Mouse (Mus musculus) granulocyte monocyte progenitor cell, adult 5-6 weeks (primary cell): ENCODE measurements around the gene Hamp. TPM values are rescaled to one million over a fixed set of nuclear protein-coding genes. Genes with fewer than 3 reads are reported as not detected.

Experiments
- ATAC-seq: replicated peaks from 2 replicates; pipeline ENCODE4 v1.8.0; 2016; ENCODE audit warnings: mild to moderate bottlenecking, moderate TSS enrichment, inconsistent platforms; ENCODE audit not compliant: poor library complexity, severe bottlenecking
- total RNA-seq, 2 experiments: library from RNA; stranded (forward) in 1 of 2; stranded (reverse) in 1 of 2; fragments of 200-712, 200-1000 nt in 1 of 2; fragments of >200 nt in 1 of 2; fragmentation: Nextera tagmentation in 1 of 2; gene quantifications; 2 replicates each; pipeline ENCODE4 v1.2.3; 2014 to 2017

The Hamp gene
- total RNA-seq, 2 experiments from 2014 or later: not detected

GRCm38 (mm10) chr7:30914732-30915131, 29.1 kb downstream of the Hamp start, which contains the start of gene Mag:
Gene Mag, minus strand, starts transcription at chr7:30914873.
- ATAC-seq: no peak

GRCm38 (mm10) chr7:30909773-30910172, 34.1 kb downstream of the Hamp start:
- ATAC-seq: peak; percentile 27

- ATAC-seq: peak; percentile 13
These were observed 34.8 kb downstream of the Hamp start for GRCm38 (mm10) chr7:30908992-30909431.

DNA sequence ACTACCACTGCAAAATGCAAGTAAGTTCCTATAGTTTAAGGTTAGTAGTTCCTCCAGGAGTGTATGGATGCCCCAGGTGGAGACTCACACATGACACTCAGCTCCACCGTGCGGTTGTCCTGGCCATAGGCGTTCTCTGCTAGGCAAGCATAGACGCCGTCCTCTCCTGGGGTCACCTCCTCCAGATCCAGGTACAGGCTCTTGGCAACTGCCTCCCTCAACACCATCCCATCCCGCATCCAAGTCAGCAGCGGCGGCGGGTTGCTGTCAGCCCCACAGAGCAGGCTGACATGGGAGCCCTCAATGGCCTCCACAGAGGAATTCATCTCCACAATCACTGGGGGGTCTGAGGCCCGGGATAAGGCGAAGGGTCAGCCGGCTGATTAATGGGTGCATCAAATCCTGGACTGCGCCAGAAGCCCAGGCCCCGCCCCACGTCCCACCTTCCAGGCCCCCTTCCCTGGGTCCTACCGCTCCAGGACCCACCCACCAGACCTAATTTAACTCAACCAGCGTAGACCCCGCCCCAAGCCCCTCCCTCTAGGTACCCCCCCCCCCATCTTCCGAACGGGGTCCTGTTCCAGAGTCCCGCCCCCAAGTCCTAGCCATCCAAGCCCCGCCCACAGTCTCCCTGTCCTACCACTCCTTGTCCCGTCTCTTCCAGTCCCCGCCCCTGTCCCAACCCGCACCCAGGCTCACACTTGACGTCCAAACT, 35.4 kb downstream of the Hamp start:
- peak; percentile 74 for ATAC-seq

- 0 out of 2 replicates have a peak, but pooled peaks have one; percentile 25 for ATAC-seq
These were observed 39.8 kb downstream of the Hamp start for GRCm38 (mm10) chr7:30904042-30904441.

GRCm38 (mm10) chr7:30895217-30895616, 48.6 kb downstream of the Hamp start:
- no peak for ATAC-seq

GRCm38 (mm10) chr7:30892515-30892914, 51.3 kb downstream of the Hamp start:
- no peak for ATAC-seq

Other genes with a start within 250 kb of the Hamp start
- not detected in 2 replicates for gene 2200002J24Rik, start 245.1 kb downstream of the Hamp start, total RNA-seq (2014; fragmentation: Nextera tagmentation)
- gene 2200002J24Rik, start 245.1 kb downstream of the Hamp start, total RNA-seq (2017): not detected in 2 replicates
- gene Atp4a, start 231.8 kb downstream of the Hamp start, total RNA-seq (2014; fragmentation: Nextera tagmentation): 1.5 TPM in 1 of 2 replicates, not detected in the other
- gene Atp4a, start 231.8 kb downstream of the Hamp start, total RNA-seq (2017): 0.22 and 3.5 TPM in 2 replicates
- 160 and 219 TPM in 2 replicates for gene Tmem147, start 214.5 kb downstream of the Hamp start, total RNA-seq (2014; fragmentation: Nextera tagmentation)
- gene Tmem147, start 214.5 kb downstream of the Hamp start, total RNA-seq (2017): 71.5 and 106 TPM in 2 replicates
- not detected in 2 replicates for gene Gapdhs, start 200.4 kb downstream of the Hamp start, total RNA-seq (2014; fragmentation: Nextera tagmentation)
- not detected in 2 replicates for gene Gapdhs, start 200.4 kb downstream of the Hamp start, total RNA-seq (2017)
- 2.4 and 3.7 TPM in 2 replicates for gene Sbsn, start 192.6 kb downstream of the Hamp start, total RNA-seq (2014; fragmentation: Nextera tagmentation)
- gene Sbsn, start 192.6 kb downstream of the Hamp start, total RNA-seq (2017): 1.2 TPM in 1 of 2 replicates, not detected in the other
- gene Dmkn, start 180.3 kb downstream of the Hamp start, total RNA-seq (2014; fragmentation: Nextera tagmentation): 68.4 and 69.3 TPM in 2 replicates
- gene Dmkn, start 180.3 kb downstream of the Hamp start, total RNA-seq (2017): 81.3 and 133 TPM in 2 replicates
- not detected in 2 replicates for gene Krtdap, start 156.1 kb downstream of the Hamp start, total RNA-seq (2014; fragmentation: Nextera tagmentation)
- not detected in 2 replicates for gene Krtdap, start 156.1 kb downstream of the Hamp start, total RNA-seq (2017)
- gene Ffar2, start 120.3 kb downstream of the Hamp start, total RNA-seq (2014; fragmentation: Nextera tagmentation): 6.5 and 17.9 TPM in 2 replicates
- gene Ffar2, start 120.3 kb downstream of the Hamp start, total RNA-seq (2017): 23.4 and 26.4 TPM in 2 replicates
- gene Ffar3, start 87.9 kb downstream of the Hamp start, total RNA-seq (2014; fragmentation: Nextera tagmentation): not detected in 2 replicates
- not detected in 2 replicates for gene Ffar3, start 87.9 kb downstream of the Hamp start, total RNA-seq (2017)
- not detected in 2 replicates for gene Ffar1, start 82.5 kb downstream of the Hamp start, total RNA-seq (2014; fragmentation: Nextera tagmentation)
- not detected in 2 replicates for gene Ffar1, start 82.5 kb downstream of the Hamp start, total RNA-seq (2017)
- not detected in 2 replicates for gene Cd22, start 63.7 kb downstream of the Hamp start, total RNA-seq (2014; fragmentation: Nextera tagmentation)
- not detected in 2 replicates for gene Cd22, start 63.7 kb downstream of the Hamp start, total RNA-seq (2017)
- gene Mag, start 29.2 kb downstream of the Hamp start, total RNA-seq (2014; fragmentation: Nextera tagmentation): 0.81 TPM in 1 of 2 replicates, not detected in the other
- 0.46 TPM in 1 of 2 replicates, not detected in the other for gene Mag, start 29.2 kb downstream of the Hamp start, total RNA-seq (2017)
- not detected in 2 replicates for gene Hamp2, start 19.4 kb downstream of the Hamp start, total RNA-seq (2014; fragmentation: Nextera tagmentation)
- not detected in 2 replicates for gene Hamp2, start 19.4 kb downstream of the Hamp start, total RNA-seq (2017)
- 87.7 and 105 TPM in 2 replicates for gene Usf2, start 12.8 kb upstream of the Hamp start, total RNA-seq (2014; fragmentation: Nextera tagmentation)
- gene Usf2, start 12.8 kb upstream of the Hamp start, total RNA-seq (2017): 103 and 128 TPM in 2 replicates
- not detected in 2 replicates for gene Lsr, start 29.4 kb upstream of the Hamp start, total RNA-seq (2014; fragmentation: Nextera tagmentation)
- 0.10 and 0.22 TPM in 2 replicates for gene Lsr, start 29.4 kb upstream of the Hamp start, total RNA-seq (2017)
- gene Fam187b, start 29.8 kb upstream of the Hamp start, total RNA-seq (2014; fragmentation: Nextera tagmentation): not detected in 2 replicates
- gene Fam187b, start 29.8 kb upstream of the Hamp start, total RNA-seq (2017): not detected in 2 replicates
- gene Fxyd5, start 98.4 kb upstream of the Hamp start, total RNA-seq (2014; fragmentation: Nextera tagmentation): 332 and 404 TPM in 2 replicates
- gene Fxyd5, start 98.4 kb upstream of the Hamp start, total RNA-seq (2017): 209 and 277 TPM in 2 replicates
- gene Fxyd7, start 107.4 kb upstream of the Hamp start, total RNA-seq (2014; fragmentation: Nextera tagmentation): not detected in 2 replicates
- gene Fxyd7, start 107.4 kb upstream of the Hamp start, total RNA-seq (2017): not detected in 2 replicates
- gene Fxyd1, start 113.2 kb upstream of the Hamp start, total RNA-seq (2014; fragmentation: Nextera tagmentation): not detected in 2 replicates
- gene Fxyd1, start 113.2 kb upstream of the Hamp start, total RNA-seq (2017): not detected in 2 replicates
- not detected in 2 replicates for gene Lgi4, start 115.3 kb upstream of the Hamp start, total RNA-seq (2014; fragmentation: Nextera tagmentation)
- gene Lgi4, start 115.3 kb upstream of the Hamp start, total RNA-seq (2017): not detected in 2 replicates
- gene Fxyd3, start 132.7 kb upstream of the Hamp start, total RNA-seq (2014; fragmentation: Nextera tagmentation): not detected in 2 replicates
- not detected in 2 replicates for gene Fxyd3, start 132.7 kb upstream of the Hamp start, total RNA-seq (2017)
- 11.1 TPM in 1 of 2 replicates, not detected in the other for gene Hpn, start 171.3 kb upstream of the Hamp start, total RNA-seq (2014; fragmentation: Nextera tagmentation)
- gene Hpn, start 171.3 kb upstream of the Hamp start, total RNA-seq (2017): not detected in 2 replicates
- not detected in 2 replicates for gene Scn1b, start 183.0 kb upstream of the Hamp start, total RNA-seq (2014; fragmentation: Nextera tagmentation)
- not detected in 2 replicates for gene Scn1b, start 183.0 kb upstream of the Hamp start, total RNA-seq (2017)
- gene Gramd1a, start 211.9 kb upstream of the Hamp start, total RNA-seq (2014; fragmentation: Nextera tagmentation): 59.3 and 77.5 TPM in 2 replicates
- gene Gramd1a, start 211.9 kb upstream of the Hamp start, total RNA-seq (2017): 21.2 and 36.5 TPM in 2 replicates